Mouse (Mus musculus): ENCODE results near the gene Slc31a1. TPM values are rescaled to one million over a fixed set of nuclear protein-coding genes. Genes with fewer than 3 reads are reported as not detected.
A peak's percentile ranks its signal among the peaks of the same experiment; 100 is the strongest.

Gene Slc31a1
- polyA plus RNA-seq, 1 experiment from 2014 or later, result 51.7 TPM

DNA sequence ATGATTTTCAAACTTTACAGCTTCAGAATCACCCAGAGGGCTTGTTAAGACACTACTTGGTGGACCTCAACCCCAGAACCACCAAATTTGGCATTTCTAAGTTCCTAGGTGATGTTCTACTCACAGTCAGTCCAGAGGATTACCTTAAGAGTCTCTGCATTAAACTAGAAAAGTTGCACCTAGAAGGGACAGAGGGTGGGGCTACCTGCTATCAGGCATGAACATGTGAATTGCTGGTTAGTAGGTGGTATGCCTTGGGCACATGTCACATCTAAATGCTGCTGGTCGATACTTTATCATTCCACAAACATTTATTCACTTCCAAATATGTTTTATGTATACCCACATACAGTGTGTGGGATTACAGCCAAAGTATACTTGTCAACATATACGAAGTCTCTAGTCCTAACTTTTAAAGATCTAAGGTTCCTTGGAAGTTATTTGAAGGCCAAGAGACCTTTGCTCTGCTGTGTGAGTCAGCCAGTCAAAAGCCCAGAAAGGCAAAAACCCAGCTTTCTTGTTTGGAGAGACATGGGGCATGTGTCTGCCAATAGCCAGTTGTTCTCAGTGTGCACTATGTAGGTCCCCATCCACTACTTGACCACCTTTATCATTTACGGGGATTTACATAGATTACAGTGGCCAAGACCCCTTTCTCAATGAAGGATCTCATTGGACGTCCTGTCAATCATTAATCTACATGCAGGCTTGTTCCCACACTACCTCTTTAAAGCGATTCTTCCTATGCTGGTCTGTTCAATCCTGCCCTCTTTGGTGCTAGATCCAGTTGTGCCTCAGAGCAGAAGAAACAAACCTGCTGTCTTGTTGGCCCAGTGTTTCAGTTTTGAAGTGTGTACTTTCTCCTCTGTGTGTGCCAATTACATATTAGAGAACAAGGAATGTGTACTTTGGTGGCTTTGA lies 29.3 kb downstream of the Slc31a1 start:
- H3K36me3 ChIP-seq, result peaks cover 38% of the 10 kb centered on the region

DNA sequence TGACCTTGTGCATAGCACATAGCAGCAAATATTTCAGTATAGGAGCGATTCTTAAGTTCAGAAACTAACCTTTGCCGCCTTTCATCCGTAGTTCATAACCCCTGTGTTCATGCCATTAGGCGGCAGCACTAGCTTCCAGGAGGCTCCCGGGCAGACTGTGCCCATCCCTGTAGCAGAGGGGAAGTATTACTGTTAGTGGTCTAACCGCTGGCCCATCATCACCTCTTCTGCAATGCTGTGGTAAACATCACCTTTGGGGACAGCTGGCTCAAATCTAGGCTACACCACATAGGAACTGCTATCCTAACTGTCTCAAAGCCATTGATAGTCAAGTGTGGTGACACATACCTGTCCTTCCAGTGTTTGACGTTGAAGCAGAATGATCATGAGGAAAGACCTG lies 31.4 kb downstream of the Slc31a1 start:
- Histone ChIP-seq H3K9ac (no peak overlapping the region), H3K36me3 (peaks cover 54% of the 10 kb centered on the region), H3K4me1 (no peaks in the 10 kb centered on the region), H3K9me3 (no peaks in the 10 kb centered on the region), H3K4me3 (no peak overlapping the region), H3K27ac (no peak overlapping the region), H3K4me2 (no peak overlapping the region), H3K27me3 (no peaks in the 10 kb centered on the region)
- no peak for ATAC-seq (ENCODE audit: borderline replicate concordance, extremely low read depth, low FRiP score, low TSS enrichment)
- WGBS, result 77% methylated on average over 7 of the region's 7 CpGs

More for the DNA sequence above, 29.3 kb downstream of the Slc31a1 start:
- no peak overlapping the region for H3K4me2 ChIP-seq
- no peak overlapping the region for H3K27ac ChIP-seq
- no peak overlapping the region for H3K9ac ChIP-seq
- 68% methylated on average over 5 of the region's 5 CpGs for WGBS
- no peak for ATAC-seq (ENCODE audit: borderline replicate concordance, extremely low read depth, low FRiP score, low TSS enrichment)
- no peaks in the 10 kb centered on the region for H3K27me3 ChIP-seq
- H3K4me1 ChIP-seq, result no peaks in the 10 kb centered on the region
- H3K4me3 ChIP-seq, result no peak overlapping the region
- no peaks in the 10 kb centered on the region for H3K9me3 ChIP-seq

DNA sequence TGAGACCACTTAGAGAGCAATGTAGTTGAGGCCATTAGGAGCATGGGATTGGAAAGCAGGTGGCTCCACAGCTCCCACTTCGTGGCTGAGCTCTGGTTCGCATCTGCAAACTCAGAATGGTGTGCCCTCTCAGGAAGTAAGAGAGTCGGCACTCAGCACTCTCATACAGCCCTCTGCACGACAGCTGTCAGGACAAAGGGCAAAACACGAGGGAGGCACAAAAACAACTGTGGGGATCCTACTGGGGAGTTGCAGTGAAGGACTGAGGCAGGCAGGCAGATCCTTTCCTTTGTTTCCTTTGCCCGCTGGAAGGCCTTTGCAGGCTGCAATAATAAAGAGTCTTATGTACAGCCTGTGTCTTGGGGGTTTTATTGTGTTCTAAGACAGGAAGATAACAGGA lies 32.9 kb downstream of the Slc31a1 start:
- no peaks in the 10 kb centered on the region for H3K9me3 ChIP-seq
- ATAC-seq (ENCODE audit: borderline replicate concordance, extremely low read depth, low FRiP score, low TSS enrichment), result no peak
- no peak overlapping the region for H3K4me2 ChIP-seq
- H3K4me3 ChIP-seq, result no peak overlapping the region
- H3K4me1 ChIP-seq, result no peaks in the 10 kb centered on the region
- no peak overlapping the region for H3K27ac ChIP-seq
- 70% methylated on average over 6 of the region's 6 CpGs for WGBS
- H3K36me3 ChIP-seq, result peaks cover 66% of the 10 kb centered on the region
- H3K9ac ChIP-seq, result no peak overlapping the region
- H3K27me3 ChIP-seq, result no peaks in the 10 kb centered on the region

DNA sequence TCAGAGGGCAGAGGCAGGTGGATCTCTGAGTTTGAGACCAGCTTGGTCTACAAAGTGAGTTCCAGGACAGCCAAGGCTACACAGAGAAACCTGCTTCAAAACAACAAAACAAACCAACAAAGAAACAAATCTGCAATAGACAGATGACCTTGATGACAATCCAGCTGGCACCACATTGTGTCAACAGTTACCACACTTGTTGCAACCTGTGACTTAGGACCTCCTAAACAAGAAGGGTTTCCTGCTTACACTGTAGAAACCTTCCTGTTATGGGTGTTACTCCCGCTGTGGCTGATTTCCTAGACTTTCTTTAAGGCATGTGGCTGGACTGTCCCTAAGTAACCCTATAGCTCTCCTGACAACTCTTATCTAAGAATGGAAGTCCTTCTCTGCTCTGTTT lies 35.3 kb downstream of the Slc31a1 start:
- WGBS, result 81% methylated on average over 1 of the region's 1 CpGs
- no peaks in the 10 kb centered on the region for H3K4me1 ChIP-seq
- H3K36me3 ChIP-seq, result peaks cover 77% of the 10 kb centered on the region
- ATAC-seq (ENCODE audit: borderline replicate concordance, extremely low read depth, low FRiP score, low TSS enrichment), result no peak
- no peak overlapping the region for H3K4me2 ChIP-seq
- no peak overlapping the region for H3K4me3 ChIP-seq
- H3K9ac ChIP-seq, result no peak overlapping the region
- H3K27ac ChIP-seq, result no peak overlapping the region
- no peaks in the 10 kb centered on the region for H3K27me3 ChIP-seq
- no peaks in the 10 kb centered on the region for H3K9me3 ChIP-seq

DNA sequence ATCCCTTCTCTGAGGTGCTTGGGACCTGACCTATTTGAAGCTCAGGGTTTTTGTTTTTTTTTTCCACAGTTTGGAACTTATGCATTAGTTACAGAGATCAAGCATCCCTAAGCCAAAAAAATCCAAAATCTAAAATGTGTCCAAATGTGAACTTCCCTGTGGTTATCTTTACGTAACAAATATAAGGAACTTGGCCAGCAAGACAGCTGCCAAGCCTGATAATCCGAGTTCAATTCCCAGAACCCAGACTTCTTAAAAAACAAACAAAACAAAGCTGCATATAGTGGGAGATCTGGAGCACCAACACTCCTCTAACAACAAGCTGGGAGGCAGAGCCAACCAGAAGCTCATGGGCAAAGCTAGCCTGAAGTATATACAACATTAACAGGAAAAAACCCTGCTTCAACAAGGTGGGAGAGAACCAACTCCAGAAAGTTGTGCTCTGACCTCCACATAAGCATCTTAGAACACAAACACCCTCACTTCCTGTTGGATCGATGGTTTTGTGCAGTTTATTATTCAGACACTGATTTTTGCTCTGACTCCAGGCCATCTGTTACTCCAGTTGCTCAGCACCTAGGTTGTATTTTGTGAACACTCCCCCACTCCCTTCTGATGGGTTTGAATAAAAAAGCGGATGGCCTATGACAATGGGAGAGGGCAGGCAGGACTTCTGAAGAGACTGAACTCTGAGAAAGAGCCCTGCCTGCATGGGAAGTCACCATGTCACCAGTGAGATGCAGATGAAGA lies 37.3 kb downstream of the Slc31a1 start:
- Histone ChIP-seq H3K4me2 (no peak overlapping the region), H3K4me3 (no peak overlapping the region), H3K36me3 (peaks cover 79% of the 10 kb centered on the region), H3K27ac (no peak overlapping the region), H3K9ac (no peak overlapping the region), H3K9me3 (no peaks in the 10 kb centered on the region), H3K4me1 (no peaks in the 10 kb centered on the region), H3K27me3 (no peaks in the 10 kb centered on the region)
- ATAC-seq (ENCODE audit: borderline replicate concordance, extremely low read depth, low FRiP score, low TSS enrichment), result no peak
- 78% methylated on average over 4 of the region's 4 CpGs for WGBS

DNA sequence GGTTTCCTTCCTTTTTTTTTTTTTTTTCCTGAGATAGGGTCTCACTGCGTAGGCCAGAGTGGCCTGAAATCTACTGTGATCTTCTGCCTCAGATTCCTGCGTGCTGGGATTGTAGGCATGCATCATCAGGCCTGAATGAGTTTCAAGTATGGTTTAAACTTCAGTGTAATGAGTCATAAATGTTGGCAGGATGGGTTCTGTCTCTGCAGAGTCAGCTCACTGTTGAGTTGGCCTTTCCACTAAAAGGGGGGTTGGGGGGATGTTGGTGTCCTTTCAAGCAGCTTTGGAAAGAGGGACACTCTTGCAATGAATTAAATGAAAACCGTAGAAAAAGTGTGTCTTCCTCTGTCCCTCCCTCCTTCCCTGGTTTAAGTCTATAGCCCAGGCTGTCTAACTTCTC lies 38.4 kb downstream of the Slc31a1 start:
- H3K4me1 ChIP-seq, result no peaks in the 10 kb centered on the region
- H3K36me3 ChIP-seq, result peaks cover 80% of the 10 kb centered on the region
- no peaks in the 10 kb centered on the region for H3K27me3 ChIP-seq
- no peak overlapping the region for H3K9ac ChIP-seq
- H3K27ac ChIP-seq, result no peak overlapping the region
- no peaks in the 10 kb centered on the region for H3K9me3 ChIP-seq
- 90% methylated on average over 3 of the region's 3 CpGs for WGBS
- ATAC-seq (ENCODE audit: borderline replicate concordance, extremely low read depth, low FRiP score, low TSS enrichment), result no peak
- H3K4me2 ChIP-seq, result no peak overlapping the region
- H3K4me3 ChIP-seq, result no peak overlapping the region

DNA sequence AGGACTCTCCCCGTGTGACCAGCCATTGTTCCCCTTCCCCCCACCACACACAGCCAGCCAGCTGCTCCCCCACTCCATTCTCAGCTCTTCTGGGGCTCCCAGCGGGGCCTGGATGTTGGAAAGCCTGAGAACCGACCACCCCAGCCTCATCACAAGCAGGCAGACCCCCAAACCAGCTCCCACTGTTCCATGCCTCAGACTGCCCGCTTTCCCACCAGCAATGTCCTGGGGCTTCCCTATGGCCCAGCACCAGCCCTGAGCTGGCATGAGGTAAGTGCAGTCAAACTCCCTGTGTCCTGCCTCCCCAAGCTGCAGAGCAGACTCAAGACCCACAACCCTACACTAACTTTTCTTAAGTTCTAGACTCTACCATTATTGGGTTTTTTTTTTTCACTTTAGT lies 45.6 kb downstream of the Slc31a1 start:
- Histone ChIP-seq H3K27ac (no peak overlapping the region), H3K4me1 (peaks cover 18% of the 10 kb centered on the region), H3K4me2 (no peak overlapping the region), H3K36me3 (peaks cover 21% of the 10 kb centered on the region), H3K4me3 (no peak overlapping the region), H3K9ac (no peak overlapping the region), H3K9me3 (no peaks in the 10 kb centered on the region), H3K27me3 (no peaks in the 10 kb centered on the region)
- ATAC-seq (ENCODE audit: borderline replicate concordance, extremely low read depth, low FRiP score, low TSS enrichment), result no peak
- WGBS, result 77% methylated on average over 4 of the region's 4 CpGs

DNA sequence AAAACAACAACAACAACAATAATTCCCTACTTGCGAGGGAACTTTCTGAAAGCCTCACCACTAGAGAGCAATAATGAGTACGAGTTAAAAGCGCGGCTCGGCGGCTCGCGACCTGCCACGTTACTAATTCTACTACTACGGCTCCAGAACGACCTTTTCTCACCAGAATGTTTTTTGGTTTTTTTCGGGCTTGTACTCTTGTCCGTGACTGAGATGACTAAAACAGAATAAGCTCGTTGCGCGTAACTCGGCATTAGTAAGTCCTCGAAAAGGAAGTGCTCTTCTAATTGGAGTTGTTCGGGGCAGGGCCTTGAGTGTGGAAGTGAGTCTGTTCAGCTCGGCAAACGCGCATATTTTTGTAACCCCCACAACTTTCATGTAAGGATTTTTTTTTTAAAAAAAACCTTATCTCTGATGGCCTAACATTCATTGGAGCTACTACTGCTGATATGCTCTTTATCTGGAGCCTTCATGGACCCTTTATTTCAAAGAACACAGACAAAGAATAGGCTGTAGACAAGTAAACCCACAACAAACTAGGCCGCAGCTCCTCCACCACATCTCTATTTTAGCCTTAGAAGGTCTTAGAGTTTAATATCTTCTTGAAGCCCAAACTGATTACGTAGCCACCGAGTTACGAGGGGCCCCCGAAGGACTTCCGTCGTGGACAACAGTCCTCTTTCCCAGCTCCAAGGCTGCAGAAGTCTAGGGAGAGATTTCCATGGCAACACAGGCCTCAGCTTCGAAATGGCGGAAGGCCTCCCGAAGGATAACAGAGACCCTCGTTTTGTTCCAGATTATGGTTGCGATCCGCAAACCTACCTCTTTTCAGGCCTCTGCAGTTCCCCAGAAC lies 47.4 kb downstream of the Slc31a1 start:
- WGBS, result under 1% methylated on average over 35 of the region's 35 CpGs
- Histone ChIP-seq H3K4me2 (peak overlapping the region; percentile 53), H3K36me3 (peaks cover 21% of the 10 kb centered on the region), H3K4me1 (peaks cover 18% of the 10 kb centered on the region), H3K27me3 (no peaks in the 10 kb centered on the region), H3K9ac (peak overlapping the region; percentile 50), H3K9me3 (no peaks in the 10 kb centered on the region), H3K27ac (peak overlapping the region; percentile 83), H3K4me3 (peak overlapping the region; percentile 73)
- no peak; the same call in 1 of the 2 replicates for ATAC-seq (ENCODE audit: borderline replicate concordance, extremely low read depth, low FRiP score, low TSS enrichment)

DNA sequence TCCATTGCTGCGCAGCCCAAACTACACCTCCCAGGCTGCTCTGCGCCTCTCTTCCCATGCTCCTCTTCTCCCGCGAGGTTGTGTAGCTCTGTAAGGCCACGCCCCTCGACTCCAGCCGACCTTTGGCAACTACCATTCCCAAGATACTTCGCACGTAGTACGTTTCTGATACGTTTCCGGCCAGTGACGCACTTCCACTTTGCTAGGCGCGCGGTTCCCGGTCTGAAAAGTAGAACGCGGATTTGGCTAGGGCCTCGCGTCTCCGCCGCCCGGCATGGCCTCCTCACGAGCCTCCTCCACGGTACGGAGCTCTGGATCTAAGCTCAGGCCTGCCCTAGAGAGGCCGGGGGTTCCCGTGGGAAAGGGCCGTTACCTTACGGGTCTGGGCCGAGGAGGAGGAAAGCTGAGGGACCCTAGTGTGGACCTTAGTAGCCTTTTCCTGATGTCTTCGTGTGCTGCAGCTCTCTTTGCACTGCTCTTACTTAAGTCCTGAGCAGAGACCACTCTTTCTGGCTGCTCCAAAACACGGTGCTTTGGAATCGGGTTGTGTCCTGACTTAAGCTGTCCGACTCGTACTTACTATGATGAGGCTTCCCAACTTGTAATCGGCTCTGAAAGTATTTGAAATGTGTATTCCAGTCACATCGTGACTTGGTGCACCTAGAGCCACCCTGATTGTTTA lies 48.2 kb downstream of the Slc31a1 start, which contains the start of the genes Cdc26 and Prpf4:
Gene Cdc26 (minus strand): TSS at position 42 of the 682 bp plus-strand sequence.
Gene Prpf4 (plus strand): TSS at position 197 of the 682 bp plus-strand sequence.
- peak within 1 kb of the TSS; percentile 80 for H3K9ac ChIP-seq
- under 1% methylated on average over 39 of the region's 39 CpGs for WGBS

DNA sequence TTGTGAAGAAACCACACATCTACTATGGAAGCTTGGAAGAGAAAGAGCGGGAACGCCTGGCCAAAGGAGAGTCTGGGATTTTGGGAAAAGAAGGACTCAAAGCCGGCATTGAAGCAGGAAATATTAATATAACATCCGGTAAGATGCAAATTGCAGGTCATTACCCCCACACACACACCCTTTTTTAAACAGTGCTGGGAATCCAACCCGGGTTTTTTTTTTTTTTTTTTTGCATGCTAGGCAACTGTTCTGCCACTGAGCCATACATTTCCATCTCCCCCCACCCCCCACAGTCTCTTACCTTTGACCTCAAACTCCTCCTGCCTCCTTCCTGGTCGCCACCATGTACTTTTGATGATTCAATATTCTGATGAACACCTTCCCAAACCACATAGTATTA lies 49.1 kb downstream of the Slc31a1 start:
- no peaks in the 10 kb centered on the region for H3K9me3 ChIP-seq
- H3K36me3 ChIP-seq, result peaks cover 34% of the 10 kb centered on the region
- WGBS, result 13% methylated on average over 6 of the region's 6 CpGs
- H3K4me1 ChIP-seq, result peaks cover 18% of the 10 kb centered on the region
- no peaks in the 10 kb centered on the region for H3K27me3 ChIP-seq
- H3K4me2 ChIP-seq, result peak overlapping the region; percentile 58
- peak overlapping the region; percentile 73 for H3K4me3 ChIP-seq
- peak overlapping the region; percentile 83; the same call in 1 of the 2 replicates for H3K27ac ChIP-seq
- no peak for ATAC-seq (ENCODE audit: borderline replicate concordance, extremely low read depth, low FRiP score, low TSS enrichment)
- peak overlapping the region; percentile 80 for H3K9ac ChIP-seq

More for the DNA sequence above, 48.2 kb downstream of the Slc31a1 start, which contains the start of the genes Cdc26 and Prpf4:
- H3K4me3 ChIP-seq, result peak within 1 kb of the TSS; percentile 73
- no peaks in the 10 kb centered on the region for H3K9me3 ChIP-seq
- no peaks in the 10 kb centered on the region for H3K27me3 ChIP-seq
- H3K4me2 ChIP-seq, result peak within 1 kb of the TSS; percentile 58
- peaks cover 25% of the 10 kb centered on the region for H3K36me3 ChIP-seq
- peak within 1 kb of the TSS; percentile 83 for H3K27ac ChIP-seq
- H3K4me1 ChIP-seq, result peaks cover 18% of the 10 kb centered on the region
- peak; percentile 100 for ATAC-seq (ENCODE audit: borderline replicate concordance, extremely low read depth, low FRiP score, low TSS enrichment)

DNA sequence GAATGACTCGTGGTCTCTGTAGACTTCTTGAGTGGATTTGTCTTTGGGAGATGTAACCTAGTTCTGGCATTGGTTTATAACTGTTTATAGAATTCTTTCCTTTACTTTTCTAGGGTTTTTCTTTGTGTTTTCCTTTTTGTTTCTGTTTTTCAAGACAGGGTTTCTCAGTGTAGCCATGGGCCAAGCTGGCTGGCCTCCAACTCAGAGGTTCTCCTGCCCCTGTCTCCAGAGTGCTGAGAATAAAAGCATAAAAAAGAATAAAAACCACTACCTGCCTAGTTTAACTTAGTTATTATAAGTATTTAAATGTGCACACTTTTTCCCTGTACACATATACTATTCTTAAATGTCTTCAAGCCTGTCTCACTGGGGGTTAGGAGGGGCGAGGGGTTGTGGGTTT lies 49.8 kb downstream of the Slc31a1 start:
- 84% methylated on average over 2 of the region's 2 CpGs for WGBS
- H3K9ac ChIP-seq, result peak overlapping the region; percentile 80; the same call in 1 of the 2 replicates
- H3K4me3 ChIP-seq, result peak overlapping the region; percentile 73
- peaks cover 41% of the 10 kb centered on the region for H3K36me3 ChIP-seq
- peak overlapping the region; percentile 58 for H3K4me2 ChIP-seq
- peaks cover 18% of the 10 kb centered on the region for H3K4me1 ChIP-seq
- ATAC-seq (ENCODE audit: borderline replicate concordance, extremely low read depth, low FRiP score, low TSS enrichment), result no peak
- H3K27me3 ChIP-seq, result no peaks in the 10 kb centered on the region
- no peaks in the 10 kb centered on the region for H3K9me3 ChIP-seq
- H3K27ac ChIP-seq, result no peak overlapping the region
